Mouse (Mus musculus) MEL (cell line): Measurements from ENCODE around the gene Olfr1100. TPM values are rescaled to one million over a fixed set of nuclear protein-coding genes. Genes with fewer than 3 reads are reported as not detected.

ENCODE experiments used
- DNase-seq: peaks from one replicate; pipeline ENCODE4 v3.0.0; 2011; ENCODE audit warnings: low read depth, low spot score
- H3K27ac ChIP-seq: 2 replicates; pipeline ENCODE4 v1.5.1; 2012; ENCODE audit warnings: low read depth, mild to moderate bottlenecking, control low read depth, low read length, moderate library complexity; ENCODE audit not compliant: control insufficient read depth
- H3K27me3 ChIP-seq, 2 experiments: fragments of 150-350 bp in 1 of 2; sonication (generic) in 1 of 2; 2 replicates each; pipeline ENCODE4 v1.6.1; 2012; ENCODE audit warnings: low read length in 2 of 2, mild to moderate bottlenecking in 2 of 2, improper control_type of control experiment in 1 of 2, moderate library complexity in 1 of 2; ENCODE audit not compliant: insufficient read depth in 2 of 2, control insufficient read depth in 1 of 2
- H3K36me3 ChIP-seq, 2 experiments: 2 replicates each; pipeline ENCODE4 v1.6.1; 2012 to 2014; ENCODE audit warnings: low read length in 2 of 2, improper control_type of control experiment in 1 of 2, inconsistent platforms in 1 of 2, mild to moderate bottlenecking in 1 of 2; ENCODE audit not compliant: insufficient read depth in 2 of 2, control insufficient read depth in 1 of 2
- H3K4me1 ChIP-seq, 2 experiments: fragments of 150-350 bp in 1 of 2; sonication (generic) in 1 of 2; 2 replicates each; pipeline ENCODE4 v1.6.1; 2012; ENCODE audit warnings: low read length in 2 of 2, improper control_type of control experiment in 1 of 2, mild to moderate bottlenecking in 1 of 2; ENCODE audit not compliant: insufficient read depth in 2 of 2, control insufficient read depth in 1 of 2
- H3K4me3 ChIP-seq, 2 experiments: fragments of 150-350 bp in 1 of 2; sonication (generic) in 1 of 2; 2 replicates each; pipeline ENCODE4 v1.5.1; 2012; ENCODE audit warnings: low read depth in 2 of 2, low read length in 2 of 2, mild to moderate bottlenecking in 2 of 2, moderate library complexity in 2 of 2, control low read depth in 1 of 2, improper control_type of control experiment in 1 of 2; ENCODE audit not compliant: control insufficient read depth in 1 of 2, insufficient read depth in 1 of 2
- H3K79me2 ChIP-seq: 2 replicates; pipeline ENCODE4 v1.6.1; 2012; ENCODE audit warnings: mild to moderate bottlenecking, low read length, moderate library complexity; ENCODE audit not compliant: control insufficient read depth, poor library complexity, insufficient read depth
- H3K9ac ChIP-seq: 2 replicates; pipeline ENCODE4 v1.6.1; 2012; ENCODE audit warnings: low read depth, mild to moderate bottlenecking, control low read depth, low read length, moderate library complexity; ENCODE audit not compliant: control insufficient read depth, poor library complexity, severe bottlenecking
- H3K9me3 ChIP-seq: fragments of 150-350 bp; sonication (generic); replicated peaks from 2 replicates; pipeline ENCODE4 v1.6.1; 2012; ENCODE audit warnings: mild to moderate bottlenecking, low read length, improper control_type of control experiment, moderate library complexity; ENCODE audit not compliant: insufficient read depth
- BHLHE40 ChIP-seq: IDR thresholded peaks from 2 replicates; pipeline ENCODE4 v1.6.1; 2012; ENCODE audit warnings: low read depth, mild to moderate bottlenecking, inconsistent platforms, low read length, improper control_type of control experiment, borderline replicate concordance
- CHD1 ChIP-seq: IDR thresholded peaks from 2 replicates; pipeline ENCODE4 v1.6.1; 2012; ENCODE audit warnings: low read depth, mild to moderate bottlenecking, inconsistent platforms, low read length, improper control_type of control experiment
- CTCF ChIP-seq, 3 experiments: IDR thresholded peaks in 2 of 3; conservative IDR thresholded peaks in 1 of 3; 2 replicates each; pipeline ENCODE4 v1.5.1; 2011 to 2012; ENCODE audit warnings: low read length in 3 of 3, low read depth in 2 of 3, mild to moderate bottlenecking in 2 of 3, improper control_type of control experiment in 1 of 3, inconsistent platforms in 1 of 3, mixed read lengths in 1 of 3, moderate library complexity in 1 of 3; ENCODE audit not compliant: control insufficient read depth in 1 of 3, insufficient read depth in 1 of 3, poor library complexity in 1 of 3, severe bottlenecking in 1 of 3
- ETS1 ChIP-seq: IDR thresholded peaks from 2 replicates; pipeline ENCODE4 v1.6.1; 2012; ENCODE audit warnings: low read depth, mild to moderate bottlenecking, inconsistent platforms, low read length, improper control_type of control experiment, moderate library complexity
- GATA1 ChIP-seq: IDR thresholded peaks from 2 replicates; pipeline ENCODE4 v1.6.1; 2011; ENCODE audit warnings: low read depth, low read length, improper control_type of control experiment
- HCFC1 ChIP-seq: IDR thresholded peaks from 2 replicates; pipeline ENCODE4 v1.6.1; 2012; ENCODE audit warnings: low read depth, mild to moderate bottlenecking, inconsistent platforms, low read length, improper control_type of control experiment, moderate library complexity
- MAFK ChIP-seq: IDR thresholded peaks from 2 replicates; pipeline ENCODE4 v1.6.1; 2011; ENCODE audit warnings: low read depth, mild to moderate bottlenecking, low read length, improper control_type of control experiment, borderline replicate concordance
- MAX ChIP-seq: IDR thresholded peaks from 2 replicates; pipeline ENCODE4 v1.6.1; 2011; ENCODE audit warnings: low read length, improper control_type of control experiment
- MAZ ChIP-seq: IDR thresholded peaks from 2 replicates; pipeline ENCODE4 v1.6.1; 2012; ENCODE audit warnings: low read depth, mild to moderate bottlenecking, inconsistent platforms, low read length, improper control_type of control experiment
- MXI1 ChIP-seq: IDR thresholded peaks from 2 replicates; pipeline ENCODE4 v1.6.1; 2011; ENCODE audit warnings: mild to moderate bottlenecking, low read depth, low read length, improper control_type of control experiment
- MYC ChIP-seq: IDR thresholded peaks from 2 replicates; pipeline ENCODE4 v1.6.1; 2011; ENCODE audit warnings: low read depth, mild to moderate bottlenecking, low read length, improper control_type of control experiment, moderate library complexity
- POLR2A ChIP-seq, 2 experiments: IDR thresholded peaks; 2 replicates each; pipeline ENCODE4 v1.6.1; 2011 to 2012; ENCODE audit warnings: low read length in 2 of 2, mild to moderate bottlenecking in 2 of 2, control low read depth in 1 of 2, improper control_type of control experiment in 1 of 2, low read depth in 1 of 2, moderate library complexity in 1 of 2; ENCODE audit not compliant: control insufficient read depth in 1 of 2, insufficient read depth in 1 of 2, poor library complexity in 1 of 2
- POLR2AphosphoS2 ChIP-seq: IDR thresholded peaks from 2 replicates; pipeline ENCODE4 v1.6.1; 2011; ENCODE audit warnings: low read length, improper control_type of control experiment
- SIN3A ChIP-seq: IDR thresholded peaks from 2 replicates; pipeline ENCODE4 v1.6.1; 2012; ENCODE audit warnings: low read length, improper control_type of control experiment, inconsistent platforms
- TBP ChIP-seq: IDR thresholded peaks from 2 replicates; pipeline ENCODE4 v1.8.0; 2011; ENCODE audit warnings: low read depth, low read length, improper control_type of control experiment
- TCF12 ChIP-seq: IDR thresholded peaks from 2 replicates; pipeline ENCODE4 v1.6.1; 2014; ENCODE audit warnings: low read depth, mild to moderate bottlenecking, inconsistent platforms, low read length, improper control_type of control experiment, moderate library complexity
- USF1 ChIP-seq: IDR thresholded peaks from 2 replicates; pipeline ENCODE4 v1.6.1; 2014; ENCODE audit warnings: low read depth, mild to moderate bottlenecking, inconsistent platforms, low read length, improper control_type of control experiment, moderate library complexity
- ZC3H11A ChIP-seq: IDR thresholded peaks from 2 replicates; pipeline ENCODE4 v1.6.1; 2012; ENCODE audit warnings: low read depth, mild to moderate bottlenecking, inconsistent platforms, low read length, improper control_type of control experiment
- ZMIZ1 ChIP-seq: IDR thresholded peaks from 2 replicates; pipeline ENCODE4 v1.6.1; 2012; ENCODE audit warnings: low read depth, mild to moderate bottlenecking, inconsistent platforms, low read length, improper control_type of control experiment, moderate library complexity
- polyA plus RNA-seq, 2 experiments: library from polyadenylated mRNA; stranded (reverse) in 1 of 2; unstranded in 1 of 2; fragments of >175 nt in 1 of 2; fragments of >200 nt in 1 of 2; gene quantifications; 2 replicates each; pipeline versions ENCODE4 v1.2.1 to v1.2.4; 2012; ENCODE audit warnings: low replicate concordance in 2 of 2, low read depth in 1 of 2; ENCODE audit not compliant: insufficient read length in 2 of 2, insufficient read depth in 1 of 2, missing spikeins in 1 of 2
- total RNA-seq: library from RNA; depleted of rRNA; stranded (reverse); fragments of 300-350 nt; gene quantifications from 2 replicates; pipeline ENCODE4 v1.2.3, GENCODE M21; 2012

The Olfr1100 gene
- total and polyA plus RNA-seq, 3 experiments: not detected

DNA sequence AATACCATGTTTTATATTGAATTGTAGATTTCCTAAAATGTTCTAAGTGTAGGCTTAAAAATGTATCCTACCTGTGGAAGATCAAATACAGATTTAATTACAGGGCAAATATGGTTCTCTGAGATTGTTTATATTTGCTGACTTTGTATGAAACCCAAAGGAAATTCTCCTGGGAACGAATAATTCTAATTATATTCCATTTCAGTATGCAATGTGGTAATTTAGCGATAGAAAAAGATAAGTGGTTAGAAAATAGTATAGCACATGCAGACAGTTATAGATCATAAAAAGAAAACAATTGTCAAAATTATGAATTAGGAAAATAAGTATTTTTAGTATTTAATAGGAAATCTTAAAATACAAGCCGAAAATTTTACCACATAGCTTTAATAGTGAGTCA lies 11.4 kb upstream of the Olfr1100 start, which contains the start of gene Olfr1101:
TSS of gene Olfr1101 (minus strand) at position 101 of the 400 bp plus-strand sequence.
- DNase-seq: no peak
- H3K9me3 ChIP-seq: no peaks in the 10 kb centered on the region
- H3K79me2 ChIP-seq: no peaks in the 10 kb centered on the region
- no peak within 1 kb of the TSS for H3K27ac ChIP-seq
- no peaks in the 10 kb centered on the region for H3K27me3 ChIP-seq
- H3K4me3 ChIP-seq: no peak within 1 kb of the TSS
- no peaks in the 10 kb centered on the region for H3K36me3 ChIP-seq
- TF ChIP-seq POLR2A (IDR thresholded peaks at IDR 0.05; ENCODE audit: control insufficient read depth in 1 of 2, insufficient read depth in 1 of 2, low read depth in 1 of 2, low read length in 2 of 2, poor library complexity in 1 of 2): no peak
- no peak for TF ChIP-seq BHLHE40
- no peak for TF ChIP-seq HCFC1
- no peak for TF ChIP-seq MYC
- TF ChIP-seq GATA1: no peak
- TF ChIP-seq ETS1: no peak
- no peak for TF ChIP-seq MXI1
- TF ChIP-seq USF1: no peak
- TF ChIP-seq MAFK: no peak
- no peak for TF ChIP-seq MAX
- no peaks in the 10 kb centered on the region for H3K4me1 ChIP-seq
- H3K9ac ChIP-seq: no peak within 1 kb of the TSS

- no peak for DNase-seq
- no peak within 1 kb of the TSS for H3K9ac ChIP-seq
- no peaks in the 10 kb centered on the region for H3K36me3 ChIP-seq
- no peak within 1 kb of the TSS for H3K27ac ChIP-seq
- H3K9me3 ChIP-seq: no peaks in the 10 kb centered on the region
- H3K79me2 ChIP-seq: no peaks in the 10 kb centered on the region
- TF ChIP-seq SIN3A: no peak
- no peak for TF ChIP-seq MAX
- TF ChIP-seq MAZ: no peak
- no peak for TF ChIP-seq ZMIZ1
- no peak for TF ChIP-seq TBP
- no peak for TF ChIP-seq CTCF (IDR thresholded peaks at IDR 0.05 in 2 of 3, conservative IDR thresholded peaks at IDR 0.05 in 1 of 3; ENCODE audit: control insufficient read depth in 1 of 3, insufficient read depth in 1 of 3, low read depth in 2 of 3, low read length in 3 of 3, poor library complexity in 1 of 3, severe bottlenecking in 1 of 3)
- TF ChIP-seq TCF12: no peak
- TF ChIP-seq ZC3H11A: no peak
- no peak for TF ChIP-seq HCFC1
- H3K4me3 ChIP-seq: no peak within 1 kb of the TSS
- H3K4me1 ChIP-seq: no peaks in the 10 kb centered on the region
- no peaks in the 10 kb centered on the region for H3K27me3 ChIP-seq
Observed at GRCm38 (mm10) chr2:86960593-86960992, 19.2 kb downstream of the Olfr1100 start, which contains the start of gene Olfr1099. Olfr1099 (minus strand) TSS chr2:86960693.

GRCm38 (mm10) chr2:86926557-86926956 lies 53.2 kb downstream of the Olfr1100 start:
- no peaks in the 10 kb centered on the region for H3K4me1 ChIP-seq
- no peaks in the 10 kb centered on the region for H3K36me3 ChIP-seq
- no peak overlapping the region for H3K27ac ChIP-seq
- no peak overlapping the region for H3K4me3 ChIP-seq
- no peaks in the 10 kb centered on the region for H3K79me2 ChIP-seq
- TF ChIP-seq CHD1: no peak
- no peak for TF ChIP-seq BHLHE40
- TF ChIP-seq ETS1: no peak
- TF ChIP-seq POLR2AphosphoS2: no peak
- no peak for TF ChIP-seq POLR2A (IDR thresholded peaks at IDR 0.05; ENCODE audit: control insufficient read depth in 1 of 2, insufficient read depth in 1 of 2, low read depth in 1 of 2, low read length in 2 of 2, poor library complexity in 1 of 2)
- TF ChIP-seq, all 39 proteins: peak for 0
- Histone ChIP-seq H3K27me3 (no peaks in the 10 kb centered on the region), H3K9ac (no peak overlapping the region), H3K9me3 (no peaks in the 10 kb centered on the region)
- DNase-seq: no peak
